Mouse (Mus musculus) left cerebral cortex, adult 8-10 months (tissue): ENCODE results near the gene Rsl24d1. TPM values are rescaled to one million over a fixed set of nuclear protein-coding genes. Genes with fewer than 3 reads are reported as not detected.

Experiments used
- total RNA-seq, 4 experiments: library from RNA; stranded (reverse); gene quantifications; 2 replicates each; pipeline ENCODE4 v1.2.4; 2022

The Rsl24d1 gene
- total RNA-seq, 4 experiments from 2014 or later: 51.3 to 62.2 (median 53.3) TPM

Other genes with a start within 250 kb of the Rsl24d1 start
- 10 to 100 TPM; 16.5 to 19.2 (median 17.9) TPM for gene Pygo1, start 187.8 kb upstream of the Rsl24d1 start, total RNA-seq
- gene Dyx1c1, start 154.6 kb upstream of the Rsl24d1 start, total RNA-seq: 1 to 10 TPM; 1.7 to 2.5 (median 2.1) TPM
- not detected for gene Gm44503, start 154.6 kb upstream of the Rsl24d1 start, total RNA-seq
- 10 to 100 TPM; 10.9 to 14.0 (median 12.2) TPM for gene Ccpg1os, start 128.0 kb upstream of the Rsl24d1 start, total RNA-seq
- 100 to 1,000 TPM in 3 of 4 experiments, 10 to 100 TPM in 1; 91.0 to 108 (median 102) TPM for gene Ccpg1, start 128.0 kb upstream of the Rsl24d1 start, total RNA-seq
- 10 to 100 TPM; 15.1 to 16.5 (median 15.3) TPM for gene Pigb, start 73.0 kb upstream of the Rsl24d1 start, total RNA-seq
- 10 to 100 TPM in 1 of 4 experiments, 1 to 10 TPM in 3; 5.9 to 10.8 (median 8.5) TPM for gene Rab27a, start 68.6 kb upstream of the Rsl24d1 start, total RNA-seq
- 1 to 10 TPM; 1.1 to 2.3 (median 1.5) TPM for gene Khdc3, start 11.6 kb upstream of the Rsl24d1 start, total RNA-seq
- under 1 TPM in 2 of 4 experiments, not detected in 2; 0.46 to 1.00 TPM for gene Gm20509, start 11.0 kb upstream of the Rsl24d1 start, total RNA-seq